Comparison of ENCODE assay signal across 9 mouse cellular contexts in the genomic region with DNA sequence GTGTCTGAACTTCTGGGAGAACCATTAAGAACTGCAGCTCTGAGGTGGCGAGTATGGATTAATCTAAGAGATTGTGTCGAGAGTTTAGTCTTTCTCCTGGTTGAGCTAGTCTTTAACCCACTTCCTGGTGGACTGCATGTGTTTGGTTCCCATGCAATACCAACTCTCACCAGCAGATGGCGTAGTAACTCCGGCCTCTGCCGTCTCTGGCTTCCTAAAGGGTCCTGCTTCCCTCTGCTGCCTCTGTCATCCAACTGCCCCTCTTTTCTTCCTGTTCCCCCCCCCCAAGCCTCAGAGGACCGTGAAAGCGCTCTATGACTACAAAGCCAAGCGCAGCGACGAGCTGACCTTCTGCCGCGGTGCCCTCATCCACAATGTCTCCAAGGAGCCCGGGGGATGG.
DNase-seq lines count a peak whose midpoint lies in the region; TF ChIP-seq lines count a peak whose summit lies in the region.
"Had no signal": no experiment of that assay in that cellular context is flagged by ENCODE, and none has a peak within 500 bp of the region (broad histone marks: within the 10 kb centered on the region; RNA-seq: fewer than 3 reads in every experiment).

No protein-coding gene starts in this region.

- peak; percentile 16 for DNase-seq in adrenal gland, postnatal 10 days
- no peak for DNase-seq in adrenal gland, adult (ENCODE audit: inconsistent age in 2 of 2, low spot score in 1 of 2)
- DNase-seq in left cerebral cortex, adult 2 months (ENCODE audit: extremely low spot score in 1 of 2, low spot score in 2 of 2) = peak in 1 of 2 experiments; percentile 19
- DNase-seq in left cerebral cortex, adult 8-10 months (ENCODE audit: low spot score in 2 of 2) = no peak
- peak; percentile 53 for DNase-seq in mesoderm, embryonic 11.5 days (ENCODE audit: low read depth, low spot score)
- no peak for DNase-seq in left cerebral cortex, adult 9 months (ENCODE audit: low spot score in 2 of 2)
- no peak for DNase-seq in gastrocnemius, adult 8-10 months (ENCODE audit: low spot score in 2 of 2)
- DNase-seq: liver, embryonic 13.5 days had no signal

- TF ChIP-seq POLR2A in bone marrow, adult 2 months (IDR thresholded peaks at IDR 0.05; ENCODE audit: borderline replicate concordance, control insufficient read depth, low read depth, low read length) = no peak

- TF ChIP-seq CTCF in left cerebral cortex, adult 2 months (IDR thresholded peaks at IDR 0.05) = peak; percentile 70
- TF ChIP-seq CTCF in bone marrow, adult 2 months (IDR thresholded peaks at IDR 0.05; ENCODE audit: control insufficient read depth, insufficient read depth, low read length) = peak; percentile 56

- H3K4me3 ChIP-seq in left cerebral cortex, adult 2 months = no peak overlapping the region
- H3K4me3 ChIP-seq in bone marrow, adult 2 months (replicated peaks; ENCODE audit: control insufficient read depth, low read depth, low read length) = no peak overlapping the region
- H3K4me3 ChIP-seq: liver, embryonic 13.5 days had no signal

- intact Hi-C loops in left cerebral cortex, adult 2 months (cut with DNase I) = no loop called here

- H3K4me1 ChIP-seq in bone marrow, adult 2 months (ENCODE audit: control insufficient read depth, insufficient read depth, low read length) = no peaks in the 10 kb centered on the region
- H3K4me1 ChIP-seq: liver, embryonic 13.5 days had no signal

- WGBS in bone marrow, adult 2 months = 84% methylated on average over 13 of the region's 13 CpGs

- no peak overlapping the region for H3K27ac ChIP-seq in left cerebral cortex, adult 2 months
- H3K27ac ChIP-seq in bone marrow, adult 2 months (ENCODE audit: control insufficient read depth, insufficient read depth, low read depth, low read length, poor library complexity) = no peak overlapping the region
- H3K27ac ChIP-seq: liver, embryonic 13.5 days had no signal

Comparison
In these comparisons a context has a peak if more than half of its experiments do, and no peak if none do; other contexts are left out.
1. DNase-seq: peak in adrenal gland, postnatal 10 days (single experiment) and mesoderm, embryonic 11.5 days (single experiment); none in adrenal gland, adult (0 of 2), left cerebral cortex, adult 8-10 months (0 of 2), left cerebral cortex, adult 9 months (0 of 2) and gastrocnemius, adult 8-10 months (0 of 2).